Mouse (Mus musculus): ENCODE data around the gene Cotl1. TPM values are rescaled to one million over a fixed set of nuclear protein-coding genes. Genes with fewer than 3 reads are reported as not detected.

Gene Cotl1
- polyA plus RNA-seq (2015; fragmentation: Nextera tagmentation; extraction: Ambion mirVana): 100 and 106 TPM in 2 replicates

GRCm38 (mm10) chr8:119840275-119840808 lies at the start of gene Cotl1:
Cotl1 (minus strand) TSS chr8:119840544.
- Histone ChIP-seq H3K27ac (replicated peaks) (peak within 1 kb of the TSS; percentile 86), H3K4me2 (replicated peaks; ENCODE audit: low read depth) (peak within 1 kb of the TSS; percentile 93), H3K4me3 (ENCODE audit: low read depth, low read length) (peak within 1 kb of the TSS; percentile 75), H3K9me3 (ENCODE audit: control insufficient read depth, low read length) (no peaks in the 10 kb centered on the region), H3K9ac (ENCODE audit: low read length) (peak within 1 kb of the TSS; percentile 83), H3K27me3 (ENCODE audit: control insufficient read depth, insufficient read depth, low read length) (no peaks in the 10 kb centered on the region), H3K4me1 (replicated peaks; ENCODE audit: control insufficient read depth, insufficient read depth) (peaks cover 11% of the 10 kb centered on the region; the same call in 1 of the 2 replicates), H3K36me3 (ENCODE audit: control insufficient read depth, insufficient read depth, low read length) (no peaks in the 10 kb centered on the region)
- ATAC-seq (ENCODE audit: low FRiP score, low TSS enrichment): peak; percentile 90
- peak; percentile 98 for DNase-seq (ENCODE audit: low spot score)
- under 1% methylated on average over 53 of the region's 57 CpGs for WGBS
- TF ChIP-seq CTCF (IDR thresholded peaks at IDR 0.05; ENCODE audit: low read depth) (no peak), EP300 (optimal IDR thresholded peaks at IDR 0.05) (no peak)

- Histone ChIP-seq H3K4me2 (replicated peaks; ENCODE audit: low read depth) (no peak overlapping the region), H3K9me3 (ENCODE audit: control insufficient read depth, low read length) (no peaks in the 10 kb centered on the region), H3K27ac (replicated peaks) (no peak overlapping the region), H3K9ac (ENCODE audit: low read length) (no peak overlapping the region), H3K4me1 (replicated peaks; ENCODE audit: control insufficient read depth, insufficient read depth) (no peaks in the 10 kb centered on the region; the same call in 1 of the 2 replicates), H3K36me3 (ENCODE audit: control insufficient read depth, insufficient read depth, low read length) (no peaks in the 10 kb centered on the region), H3K4me3 (ENCODE audit: low read depth, low read length) (no peak overlapping the region), H3K27me3 (ENCODE audit: control insufficient read depth, insufficient read depth, low read length) (no peaks in the 10 kb centered on the region)
- no peak for TF ChIP-seq CTCF (IDR thresholded peaks at IDR 0.05; ENCODE audit: low read depth)
- TF ChIP-seq EP300 (optimal IDR thresholded peaks at IDR 0.05): no peak
- no peak for DNase-seq (ENCODE audit: low spot score)
- 68% methylated on average over 4 of the region's 4 CpGs for WGBS
- ATAC-seq (ENCODE audit: low FRiP score, low TSS enrichment): no peak
Measured at GRCm38 (mm10) chr8:119888012-119888411, 47.7 kb upstream of the Cotl1 start.

- H3K4me2 ChIP-seq (replicated peaks; ENCODE audit: low read depth): no peak overlapping the region
- TF ChIP-seq EP300 (optimal IDR thresholded peaks at IDR 0.05): no peak
- TF ChIP-seq CTCF (IDR thresholded peaks at IDR 0.05; ENCODE audit: low read depth): peak; percentile 86
- no peak overlapping the region for H3K27ac ChIP-seq (replicated peaks)
- DNase-seq (ENCODE audit: low spot score): peak; percentile 66
- H3K4me3 ChIP-seq (ENCODE audit: low read depth, low read length): no peak overlapping the region
- no peak overlapping the region for H3K9ac ChIP-seq (ENCODE audit: low read length)
- no peaks in the 10 kb centered on the region for H3K27me3 ChIP-seq (ENCODE audit: control insufficient read depth, insufficient read depth, low read length)
- no peaks in the 10 kb centered on the region; the same call in 1 of the 2 replicates for H3K4me1 ChIP-seq (replicated peaks; ENCODE audit: control insufficient read depth, insufficient read depth)
- H3K9me3 ChIP-seq (ENCODE audit: control insufficient read depth, low read length): no peaks in the 10 kb centered on the region
- 90% methylated on average over 3 of the region's 3 CpGs for WGBS
- no peaks in the 10 kb centered on the region for H3K36me3 ChIP-seq (ENCODE audit: control insufficient read depth, insufficient read depth, low read length)
- no peak for ATAC-seq (ENCODE audit: low FRiP score, low TSS enrichment)
Measured at GRCm38 (mm10) chr8:119887130-119887529, 46.8 kb upstream of the Cotl1 start.

- Histone ChIP-seq H3K27ac (replicated peaks) (peak overlapping the region; percentile 58; the same call in 1 of the 2 replicates), H3K4me1 (replicated peaks; ENCODE audit: control insufficient read depth, insufficient read depth) (no peaks in the 10 kb centered on the region; the same call in 1 of the 2 replicates), H3K27me3 (ENCODE audit: control insufficient read depth, insufficient read depth, low read length) (no peaks in the 10 kb centered on the region), H3K4me2 (replicated peaks; ENCODE audit: low read depth) (no peak overlapping the region), H3K4me3 (ENCODE audit: low read depth, low read length) (no peak overlapping the region), H3K36me3 (ENCODE audit: control insufficient read depth, insufficient read depth, low read length) (no peaks in the 10 kb centered on the region), H3K9ac (ENCODE audit: low read length) (no peak overlapping the region), H3K9me3 (ENCODE audit: control insufficient read depth, low read length) (no peaks in the 10 kb centered on the region)
- TF ChIP-seq CTCF (IDR thresholded peaks at IDR 0.05; ENCODE audit: low read depth) (no peak), EP300 (optimal IDR thresholded peaks at IDR 0.05) (no peak)
- peak; percentile 89 for ATAC-seq (ENCODE audit: low FRiP score, low TSS enrichment)
- 18% methylated on average over 3 of the region's 3 CpGs for WGBS
- DNase-seq (ENCODE audit: low spot score): peak; percentile 74
Measured at GRCm38 (mm10) chr8:119885612-119886011, 45.3 kb upstream of the Cotl1 start.

GRCm38 (mm10) chr8:119883281-119883680 lies 42.9 kb upstream of the Cotl1 start:
- Histone ChIP-seq H3K4me3 (ENCODE audit: low read depth, low read length) (no peak overlapping the region), H3K4me2 (replicated peaks; ENCODE audit: low read depth) (no peak overlapping the region), H3K27ac (replicated peaks) (no peak overlapping the region), H3K9ac (ENCODE audit: low read length) (no peak overlapping the region), H3K4me1 (replicated peaks; ENCODE audit: control insufficient read depth, insufficient read depth) (no peaks in the 10 kb centered on the region; the same call in 1 of the 2 replicates), H3K27me3 (ENCODE audit: control insufficient read depth, insufficient read depth, low read length) (no peaks in the 10 kb centered on the region), H3K36me3 (ENCODE audit: control insufficient read depth, insufficient read depth, low read length) (no peaks in the 10 kb centered on the region), H3K9me3 (ENCODE audit: control insufficient read depth, low read length) (no peaks in the 10 kb centered on the region)
- TF ChIP-seq EP300 (optimal IDR thresholded peaks at IDR 0.05): no peak
- TF ChIP-seq CTCF (IDR thresholded peaks at IDR 0.05; ENCODE audit: low read depth): no peak
- ATAC-seq (ENCODE audit: low FRiP score, low TSS enrichment) (no peak), DNase-seq (ENCODE audit: low spot score) (no peak)
- WGBS: 94% methylated on average over 7 of the region's 7 CpGs

- ATAC-seq (ENCODE audit: low FRiP score, low TSS enrichment) (no peak), DNase-seq (ENCODE audit: low spot score) (no peak)
- H3K4me2 ChIP-seq (replicated peaks; ENCODE audit: low read depth): no peak overlapping the region
- no peak overlapping the region for H3K9ac ChIP-seq (ENCODE audit: low read length)
- H3K4me3 ChIP-seq (ENCODE audit: low read depth, low read length): no peak overlapping the region
- no peaks in the 10 kb centered on the region for H3K27me3 ChIP-seq (ENCODE audit: control insufficient read depth, insufficient read depth, low read length)
- TF ChIP-seq CTCF (IDR thresholded peaks at IDR 0.05; ENCODE audit: low read depth) (no peak), EP300 (optimal IDR thresholded peaks at IDR 0.05) (no peak)
- H3K9me3 ChIP-seq (ENCODE audit: control insufficient read depth, low read length): no peaks in the 10 kb centered on the region
- no peaks in the 10 kb centered on the region for H3K36me3 ChIP-seq (ENCODE audit: control insufficient read depth, insufficient read depth, low read length)
- WGBS: 85% methylated on average over 8 of the region's 8 CpGs
- H3K27ac ChIP-seq (replicated peaks): no peak overlapping the region
- H3K4me1 ChIP-seq (replicated peaks; ENCODE audit: control insufficient read depth, insufficient read depth): no peaks in the 10 kb centered on the region; the same call in 1 of the 2 replicates
Measured at GRCm38 (mm10) chr8:119881917-119882316, 41.6 kb upstream of the Cotl1 start.

Measured in stomach, postnatal 0 days (tissue).